Mouse (Mus musculus) common myeloid progenitor, adult 5-6 weeks (primary cell): ENCODE data around the gene Olfr145. TPM values are rescaled to one million over a fixed set of nuclear protein-coding genes. Genes with fewer than 3 reads are reported as not detected.

Experiments used
- total RNA-seq: library from RNA; stranded (forward); fragments of 200-1000, 187-1606 nt; gene quantifications from 2 replicates; pipeline ENCODE4 v1.2.3, GENCODE M21; 2017

The Olfr145 gene
- total RNA-seq, 1 experiment from 2014 or later = not detected

Other genes with a start within 250 kb of the Olfr145 start
- 48.8 and 69.2 TPM in 2 replicates for gene Tbrg1, start 239.4 kb upstream of the Olfr145 start, total RNA-seq
- gene Panx3, start 227.5 kb upstream of the Olfr145 start, total RNA-seq = not detected in 2 replicates
- gene Olfr160, start 180.5 kb upstream of the Olfr145 start, total RNA-seq = not detected in 2 replicates
- not detected in 2 replicates for gene Olfr874, start 151.6 kb upstream of the Olfr145 start, total RNA-seq
- not detected in 2 replicates for gene Olfr875, start 124.9 kb upstream of the Olfr145 start, total RNA-seq
- gene Olfr876, start 93.7 kb upstream of the Olfr145 start, total RNA-seq = not detected in 2 replicates
- gene Olfr877, start 42.5 kb upstream of the Olfr145 start, total RNA-seq = not detected in 2 replicates
- not detected in 2 replicates for gene Olfr878, start 21.1 kb downstream of the Olfr145 start, total RNA-seq
- not detected in 2 replicates for gene Olfr881, start 95.1 kb downstream of the Olfr145 start, total RNA-seq
- gene Olfr883, start 129.1 kb downstream of the Olfr145 start, total RNA-seq = not detected in 2 replicates
- gene Olfr884, start 149.8 kb downstream of the Olfr145 start, total RNA-seq = not detected in 2 replicates
- not detected in 2 replicates for gene Olfr885, start 164.6 kb downstream of the Olfr145 start, total RNA-seq
- not detected in 2 replicates for gene Olfr887, start 187.3 kb downstream of the Olfr145 start, total RNA-seq
- gene Olfr888, start 211.4 kb downstream of the Olfr145 start, total RNA-seq = not detected in 2 replicates
- 0.05 TPM in 1 of 2 replicates, not detected in the other for gene Olfr889, start 218.5 kb downstream of the Olfr145 start, total RNA-seq
- not detected in 2 replicates for gene Olfr890, start 245.8 kb downstream of the Olfr145 start, total RNA-seq